Mouse (Mus musculus) midbrain, embryonic 10.5 days (tissue): Measurements from ENCODE around the gene Dapl1. TPM values are rescaled to one million over a fixed set of nuclear protein-coding genes. Genes with fewer than 3 reads are reported as not detected.

Experiments
- DNase-seq: peaks from one replicate; pipeline ENCODE4 v3.0.0-alpha.2; 2017; ENCODE audit warnings: low spot score
- H3K27ac ChIP-seq: fragments of 300-500 bp; sonication (generic); replicated peaks from 2 replicates; pipeline ENCODE4 v1.5.1; 2016; ENCODE audit warnings: mild to moderate bottlenecking
- H3K27me3 ChIP-seq: fragments of 300-500 bp; sonication (generic); 2 replicates; pipeline ENCODE4 v1.6.1; 2016; ENCODE audit warnings: low read depth, mild to moderate bottlenecking; ENCODE audit not compliant: poor library complexity, severe bottlenecking
- H3K36me3 ChIP-seq: fragments of 300-500 bp; sonication (generic); 2 replicates; pipeline ENCODE4 v1.6.1; 2016; ENCODE audit warnings: mild to moderate bottlenecking, moderate library complexity
- H3K4me1 ChIP-seq: fragments of 300-500 bp; sonication (generic); 2 replicates; pipeline ENCODE4 v1.6.1; 2016
- H3K4me3 ChIP-seq: fragments of 300-500 bp; sonication (generic); 2 replicates; pipeline ENCODE4 v1.5.1; 2016; ENCODE audit warnings: mild to moderate bottlenecking, moderate library complexity
- H3K9me3 ChIP-seq: fragments of 300-500 bp; sonication (generic); replicated peaks from 2 replicates; pipeline ENCODE4 v1.6.1; 2016; ENCODE audit warnings: mild to moderate bottlenecking
- WGBS: fragments of 180-500 bp; shearing (Covaris S2); methylation state at CpG from one replicate; pipeline ENCODE4 v1.1.7; 2016; 5-methylcytosine and 5-hydroxymethylcytosine counted together
- polyA plus RNA-seq: library from polyadenylated mRNA; unstranded; fragments of >200 nt; fragmentation: Nextera tagmentation; extraction: Ambion mirVana; gene quantifications from 2 replicates; pipeline ENCODE4 v1.2.1, GENCODE M21; 2016

Gene Dapl1
- polyA plus RNA-seq, 1 experiment from 2014 or later: 1.8 TPM

DNA sequence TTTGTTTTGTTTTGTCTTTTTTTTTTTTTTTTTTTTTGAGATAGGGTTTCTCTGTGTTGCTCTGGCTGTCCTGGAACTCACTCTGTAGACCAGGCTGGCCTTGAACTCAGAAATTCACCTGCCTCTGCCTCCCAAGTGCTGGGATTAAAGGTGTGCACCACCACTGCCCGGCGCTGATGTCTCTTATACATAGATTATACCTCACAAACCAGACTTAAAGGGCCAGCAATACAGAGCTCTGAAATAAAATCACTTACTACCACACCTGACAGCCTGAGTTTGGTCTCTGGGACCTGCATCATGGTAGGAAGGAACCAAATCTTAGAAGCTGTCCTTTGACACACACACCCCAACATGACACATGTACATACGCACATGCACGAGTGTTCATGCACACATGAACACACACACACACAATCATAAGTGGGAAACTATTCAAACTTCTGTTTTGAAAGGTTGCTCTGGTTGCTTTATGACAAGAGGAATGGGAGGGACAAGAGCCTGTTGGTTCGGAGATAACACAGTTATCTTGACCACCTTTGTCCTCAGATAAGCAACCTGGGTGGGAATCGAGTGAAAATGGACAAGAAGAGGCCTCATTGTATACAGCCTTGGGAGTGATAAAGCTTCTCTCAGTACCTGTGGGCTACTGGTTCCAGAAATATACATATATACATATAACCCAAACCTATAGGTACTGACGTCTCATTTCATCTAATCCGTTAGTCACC is 63.1 kb downstream of the Dapl1 start:
- 90% methylated on average over 8 of the region's 8 CpGs for WGBS
- no peak overlapping the region for H3K27ac ChIP-seq

DNA sequence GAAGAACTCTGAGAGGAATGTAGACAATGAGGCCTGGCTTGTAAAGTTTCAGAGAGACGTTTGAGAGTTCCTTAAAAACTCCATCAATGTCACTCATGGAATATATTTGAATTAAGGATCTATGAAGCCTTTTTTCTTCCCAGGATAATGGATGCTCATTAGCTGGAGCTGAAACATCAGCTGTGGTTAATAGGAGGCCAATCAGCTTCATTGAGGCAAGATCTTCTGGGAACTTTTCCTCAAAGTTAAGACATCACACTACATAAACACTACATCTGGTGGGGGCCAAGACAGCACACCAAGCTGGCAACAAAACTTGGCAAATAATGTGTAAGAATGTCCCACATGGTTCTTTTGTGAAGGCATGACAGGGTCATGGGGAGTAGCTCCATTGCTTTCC is 68.3 kb downstream of the Dapl1 start:
- H3K27ac ChIP-seq: no peak overlapping the region
- no peaks in the 10 kb centered on the region for H3K36me3 ChIP-seq

More for the DNA sequence above, 63.1 kb downstream of the Dapl1 start:
- Histone ChIP-seq H3K4me1 (peaks cover 24% of the 10 kb centered on the region), H3K36me3 (no peaks in the 10 kb centered on the region), H3K4me3 (no peak overlapping the region), H3K27me3 (no peaks in the 10 kb centered on the region), H3K9me3 (no peaks in the 10 kb centered on the region)
- DNase-seq: no peak

DNA sequence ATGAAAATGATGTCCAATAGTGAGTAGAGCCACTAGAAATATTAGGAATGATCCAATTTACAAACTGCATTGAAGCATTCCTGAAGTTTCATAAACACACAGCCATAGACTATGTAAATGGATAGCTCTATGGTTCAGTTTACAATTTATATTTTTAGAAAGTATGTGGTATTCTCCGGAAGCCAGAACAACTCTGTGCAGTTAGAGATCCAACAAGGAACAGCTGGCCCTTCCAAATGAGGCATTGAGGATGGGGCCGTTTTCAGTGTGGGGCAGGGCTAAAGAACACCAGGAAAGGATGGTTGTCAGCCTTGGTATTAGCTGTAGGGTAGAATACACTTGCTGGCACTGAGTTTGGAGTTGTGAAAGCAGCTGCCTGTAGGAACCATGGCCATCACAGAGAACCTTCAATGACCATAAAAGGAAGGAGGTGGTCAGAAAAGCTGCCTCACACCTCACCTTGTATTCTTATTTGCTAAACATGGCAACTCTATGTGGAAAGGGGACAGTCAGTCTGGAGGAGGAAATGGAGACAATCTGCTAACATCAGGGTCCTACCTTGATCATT is 70.0 kb downstream of the Dapl1 start:
- Histone ChIP-seq H3K36me3 (no peaks in the 10 kb centered on the region), H3K4me3 (no peak overlapping the region), H3K4me1 (no peaks in the 10 kb centered on the region), H3K27me3 (no peaks in the 10 kb centered on the region), H3K9me3 (no peaks in the 10 kb centered on the region), H3K27ac (no peak overlapping the region)
- WGBS: 85% methylated on average over 2 of the region's 2 CpGs
- no peak for DNase-seq

More for the DNA sequence above, 68.3 kb downstream of the Dapl1 start:
- H3K4me3 ChIP-seq: no peak overlapping the region
- H3K9me3 ChIP-seq: no peaks in the 10 kb centered on the region
- no peaks in the 10 kb centered on the region for H3K4me1 ChIP-seq
- H3K27me3 ChIP-seq: no peaks in the 10 kb centered on the region
- no peak for DNase-seq
- WGBS: 71% methylated on average over 1 of the region's 1 CpGs

Other genes starting within 250 kb of the Dapl1 start
- 11.9 and 12.0 TPM in 2 replicates for gene Tanc1, start 127.4 kb downstream of the Dapl1 start, polyA plus RNA-seq